Mouse (Mus musculus) CD4-positive, CD25-positive, alpha-beta regulatory T cell (primary cell): Measurements from ENCODE around the gene Sertad1. TPM values are rescaled to one million over a fixed set of nuclear protein-coding genes. Genes with fewer than 3 reads are reported as not detected.

Experiments used
- polyA plus RNA-seq: library from polyadenylated mRNA; unstranded; fragments of 100-300 nt; shearing (Covaris generic); gene quantifications from one replicate; pipeline ENCODE4 v1.2.1, GENCODE M21; 2017

Gene Sertad1
- polyA plus RNA-seq, result 60.6 TPM

DNA sequence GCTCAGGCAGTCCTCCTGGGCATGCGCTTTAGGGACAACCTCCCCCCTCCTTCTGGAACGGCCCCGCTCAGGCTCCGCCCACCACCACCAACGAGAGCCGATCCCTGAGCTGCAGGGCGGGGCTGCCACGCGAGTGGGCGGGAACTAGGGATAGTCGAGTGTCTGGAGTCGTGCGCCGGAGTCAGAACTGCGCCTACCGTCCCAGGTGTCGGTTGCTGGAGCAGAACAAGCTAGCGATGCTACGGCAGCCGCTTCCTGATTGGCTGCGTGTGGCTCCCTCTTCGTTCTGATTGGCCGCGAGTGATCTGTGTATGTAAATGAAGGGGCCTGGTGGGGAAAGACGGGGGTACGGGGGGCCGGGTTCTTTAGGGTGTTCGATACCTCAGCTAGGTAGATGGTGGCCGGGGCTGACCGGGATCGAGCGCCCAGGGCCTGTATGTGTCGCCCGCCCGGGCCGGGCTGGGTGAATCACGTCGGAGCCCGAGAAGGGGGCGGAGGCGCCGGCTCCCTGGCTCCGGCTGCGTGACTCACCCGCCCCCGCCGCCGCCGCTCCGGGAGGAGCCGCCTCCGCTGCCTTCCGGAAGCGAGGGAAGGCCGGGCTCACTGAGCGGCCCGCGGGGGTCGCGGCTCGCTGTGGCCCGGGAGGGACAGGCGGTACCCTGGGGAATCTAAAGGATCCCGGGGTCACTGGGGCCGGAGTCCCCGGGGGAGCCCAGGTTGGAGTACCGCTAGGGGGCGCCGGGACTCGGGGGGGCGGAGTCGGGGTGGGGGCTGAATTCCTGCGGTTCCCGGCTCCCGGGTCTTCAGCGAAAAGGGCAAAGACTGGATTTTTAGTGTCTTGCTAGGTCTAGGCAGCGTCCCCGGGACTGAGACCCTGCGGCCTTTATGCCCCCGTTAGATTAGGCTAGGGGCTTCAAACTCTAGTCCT lies at the start of gene Sertad1:
Sertad1 (plus strand) TSS at position 141 of the 928 bp plus-strand sequence.

DNA sequence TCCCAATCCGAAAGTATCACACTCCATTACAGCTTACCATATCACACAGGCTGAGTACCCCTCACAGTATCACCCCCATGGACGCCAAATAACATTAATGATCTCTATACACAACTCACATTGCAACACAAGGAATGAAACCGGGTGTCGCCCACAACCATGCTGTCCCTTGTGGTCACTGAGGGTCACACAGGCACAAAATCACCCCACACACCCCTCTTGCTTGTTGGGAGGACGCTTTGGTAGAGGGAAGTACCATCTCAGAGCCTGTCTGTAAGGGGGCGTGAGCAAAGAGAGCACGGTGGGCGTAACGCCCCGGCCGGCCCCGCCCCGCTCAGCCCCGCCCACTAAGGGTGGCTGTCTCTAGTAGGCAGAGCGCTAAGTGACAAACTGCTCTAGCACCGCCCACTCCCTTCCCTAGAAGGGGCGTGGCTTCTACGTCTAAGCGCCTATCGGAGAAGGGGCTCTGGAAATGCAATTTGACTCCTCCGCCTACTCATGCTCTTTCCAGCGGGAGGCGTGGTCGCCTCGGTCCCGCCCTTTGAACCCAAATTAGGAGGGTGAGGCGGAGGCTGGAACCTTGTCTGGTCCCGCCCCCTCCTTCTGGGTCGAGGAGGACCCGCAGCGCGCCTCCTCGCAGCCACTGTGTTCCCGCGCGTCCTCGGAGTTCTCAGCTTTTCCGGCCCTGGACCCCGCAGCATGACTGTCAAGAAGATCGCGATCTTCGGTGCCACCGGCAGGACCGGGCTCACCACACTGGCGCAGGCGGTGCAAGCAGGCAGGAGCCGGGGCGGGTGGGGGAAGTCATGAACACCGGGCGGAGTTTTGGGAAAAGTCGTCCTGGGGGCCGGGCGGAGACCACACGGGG lies 39.1 kb upstream of the Sertad1 start, which contains the start of the genes Sptbn4 and Blvrb:
Sptbn4 (minus strand) TSS at position 268 of the 868 bp plus-strand sequence.
Blvrb (plus strand) TSS at position 560 of the 868 bp plus-strand sequence.

DNA sequence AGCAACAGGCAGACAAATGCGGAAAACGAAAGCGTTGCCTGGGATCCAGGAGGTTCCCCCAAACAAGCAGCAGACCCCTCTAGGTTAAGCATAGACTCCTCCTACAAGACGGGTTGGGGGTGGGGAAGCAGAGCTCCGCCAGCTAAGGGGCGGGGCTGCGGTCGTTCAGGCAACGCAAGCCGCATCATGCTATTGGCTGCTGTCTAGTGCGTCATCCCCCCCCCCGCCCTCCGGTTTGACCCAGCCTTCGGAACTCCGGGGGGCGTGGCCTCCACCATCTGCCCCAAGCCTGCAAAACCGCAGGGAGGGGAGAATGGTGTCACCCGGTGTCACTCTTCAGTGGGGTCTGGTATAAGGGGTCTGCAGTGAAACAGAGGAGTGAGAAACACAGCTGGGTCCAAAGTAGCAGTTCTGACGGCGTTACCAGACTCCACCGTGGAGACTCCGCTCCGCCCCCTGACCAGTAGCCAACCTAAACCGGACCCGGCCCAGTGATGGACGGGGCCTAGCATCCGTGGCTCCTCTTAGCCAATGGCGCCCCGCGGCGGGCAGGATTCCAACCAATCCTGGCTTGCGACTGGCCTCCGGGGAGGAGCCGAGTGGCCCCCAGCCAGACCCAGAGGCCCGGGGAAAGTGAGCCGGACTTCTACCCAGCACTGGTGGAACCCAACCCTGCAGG lies 13.4 kb upstream of the Sertad1 start, which contains the start of gene Sertad3:
Sertad3 (plus strand) TSS at position 613 of the 679 bp plus-strand sequence.

DNA sequence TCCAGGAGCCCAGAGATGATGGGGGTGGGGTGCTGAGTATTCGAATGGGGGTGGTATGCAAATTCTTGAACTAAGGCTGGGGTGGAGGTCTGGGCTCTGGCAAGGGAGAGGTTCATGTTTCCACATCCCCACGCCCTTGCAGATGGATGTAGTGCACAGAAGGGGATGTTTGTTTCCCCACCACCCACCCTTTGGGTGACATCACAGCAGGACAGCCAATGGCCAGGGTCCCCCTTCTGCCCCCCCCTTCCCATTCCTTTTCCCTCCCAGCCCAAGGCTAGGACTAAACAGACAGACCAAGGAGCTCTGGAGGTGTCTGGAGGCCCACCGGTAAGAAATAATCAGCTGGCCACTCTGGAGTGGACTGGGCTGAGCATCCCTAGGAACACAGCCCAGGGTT lies 12.3 kb downstream of the Sertad1 start, which contains the start of gene Prx:
Prx (plus strand) TSS at position 289 of the 400 bp plus-strand sequence.

DNA sequence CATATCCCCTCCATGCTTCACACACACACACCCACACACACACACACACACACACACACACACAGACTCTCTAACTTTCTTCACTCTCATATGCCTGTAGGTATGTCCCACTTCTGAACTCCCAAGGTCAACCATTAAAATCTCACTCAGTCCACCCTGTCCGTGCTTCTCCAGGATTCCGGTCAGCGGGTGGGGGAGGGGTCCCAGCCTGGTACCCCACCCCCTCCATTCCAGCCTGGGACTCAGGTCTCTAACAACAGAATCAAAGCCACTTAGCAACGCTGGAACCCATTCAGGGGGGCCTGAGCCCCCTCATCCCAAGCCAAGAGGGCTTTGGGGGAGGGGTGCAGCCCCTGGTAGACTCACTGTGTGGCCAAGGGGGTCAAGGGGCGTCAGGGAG lies 36.3 kb downstream of the Sertad1 start, which contains the start of gene Hipk4:
Hipk4 (plus strand) TSS at position 301 of the 400 bp plus-strand sequence.

Other genes with a start within 250 kb of the Sertad1 start
- 1.8 TPM for gene Numbl, start 228.5 kb upstream of the Sertad1 start, polyA plus RNA-seq
- 1.1 TPM for gene Ltbp4, start 149.2 kb upstream of the Sertad1 start, polyA plus RNA-seq
- 78.9 TPM for gene Shkbp1, start 130.9 kb upstream of the Sertad1 start, polyA plus RNA-seq
- gene Gm20479, start 129.5 kb upstream of the Sertad1 start, polyA plus RNA-seq, result not detected
- gene Sptbn4, start 39.2 kb upstream of the Sertad1 start, polyA plus RNA-seq, result 0.60 TPM
- gene Blvrb, start 38.9 kb upstream of the Sertad1 start, polyA plus RNA-seq, result 14.3 TPM
- 49.7 TPM for gene Sertad3, start 13.1 kb upstream of the Sertad1 start, polyA plus RNA-seq
- 0.44 TPM for gene Prx, start 12.4 kb downstream of the Sertad1 start, polyA plus RNA-seq
- gene Hipk4, start 36.4 kb downstream of the Sertad1 start, polyA plus RNA-seq, result 0.06 TPM
- gene Pld3, start 66.3 kb downstream of the Sertad1 start, polyA plus RNA-seq, result 148 TPM
- 26.7 TPM for gene 2310022A10Rik, start 66.3 kb downstream of the Sertad1 start, polyA plus RNA-seq
- gene Akt2, start 104.6 kb downstream of the Sertad1 start, polyA plus RNA-seq, result 84.5 TPM
- not detected for gene Ttc9b, start 167.0 kb downstream of the Sertad1 start, polyA plus RNA-seq
- gene Map3k10, start 187.7 kb downstream of the Sertad1 start, polyA plus RNA-seq, result 18.4 TPM
- gene Zfp607b, start 202.4 kb downstream of the Sertad1 start, polyA plus RNA-seq, result 4.3 TPM
- gene Zfp60, start 244.5 kb downstream of the Sertad1 start, polyA plus RNA-seq, result 17.3 TPM